Mouse (Mus musculus) MEL (cell line): ENCODE results near the gene Homer1. TPM values are rescaled to one million over a fixed set of nuclear protein-coding genes. Genes with fewer than 3 reads are reported as not detected.

Source experiments
- DNase-seq: peaks from one replicate; pipeline ENCODE4 v3.0.0; 2011; ENCODE audit warnings: low read depth, low spot score
- H3K27ac ChIP-seq: 2 replicates; pipeline ENCODE4 v1.5.1; 2012; ENCODE audit warnings: low read depth, mild to moderate bottlenecking, control low read depth, low read length, moderate library complexity; ENCODE audit not compliant: control insufficient read depth
- H3K27me3 ChIP-seq, 2 experiments: fragments of 150-350 bp in 1 of 2; sonication (generic) in 1 of 2; 2 replicates each; pipeline ENCODE4 v1.6.1; 2012; ENCODE audit warnings: low read length in 2 of 2, mild to moderate bottlenecking in 2 of 2, improper control_type of control experiment in 1 of 2, moderate library complexity in 1 of 2; ENCODE audit not compliant: insufficient read depth in 2 of 2, control insufficient read depth in 1 of 2
- H3K36me3 ChIP-seq, 2 experiments: 2 replicates each; pipeline ENCODE4 v1.6.1; 2012 to 2014; ENCODE audit warnings: low read length in 2 of 2, improper control_type of control experiment in 1 of 2, inconsistent platforms in 1 of 2, mild to moderate bottlenecking in 1 of 2; ENCODE audit not compliant: insufficient read depth in 2 of 2, control insufficient read depth in 1 of 2
- H3K4me1 ChIP-seq, 2 experiments: fragments of 150-350 bp in 1 of 2; sonication (generic) in 1 of 2; 2 replicates each; pipeline ENCODE4 v1.6.1; 2012; ENCODE audit warnings: low read length in 2 of 2, improper control_type of control experiment in 1 of 2, mild to moderate bottlenecking in 1 of 2; ENCODE audit not compliant: insufficient read depth in 2 of 2, control insufficient read depth in 1 of 2
- H3K4me3 ChIP-seq, 2 experiments: fragments of 150-350 bp in 1 of 2; sonication (generic) in 1 of 2; 2 replicates each; pipeline ENCODE4 v1.5.1; 2012; ENCODE audit warnings: low read depth in 2 of 2, low read length in 2 of 2, mild to moderate bottlenecking in 2 of 2, moderate library complexity in 2 of 2, control low read depth in 1 of 2, improper control_type of control experiment in 1 of 2; ENCODE audit not compliant: control insufficient read depth in 1 of 2, insufficient read depth in 1 of 2
- H3K79me2 ChIP-seq: 2 replicates; pipeline ENCODE4 v1.6.1; 2012; ENCODE audit warnings: mild to moderate bottlenecking, low read length, moderate library complexity; ENCODE audit not compliant: control insufficient read depth, poor library complexity, insufficient read depth
- H3K9ac ChIP-seq: 2 replicates; pipeline ENCODE4 v1.6.1; 2012; ENCODE audit warnings: low read depth, mild to moderate bottlenecking, control low read depth, low read length, moderate library complexity; ENCODE audit not compliant: control insufficient read depth, poor library complexity, severe bottlenecking
- H3K9me3 ChIP-seq: fragments of 150-350 bp; sonication (generic); replicated peaks from 2 replicates; pipeline ENCODE4 v1.6.1; 2012; ENCODE audit warnings: mild to moderate bottlenecking, low read length, improper control_type of control experiment, moderate library complexity; ENCODE audit not compliant: insufficient read depth
- CTCF ChIP-seq, 3 experiments: IDR thresholded peaks in 2 of 3; conservative IDR thresholded peaks in 1 of 3; 2 replicates each; pipeline ENCODE4 v1.5.1; 2011 to 2012; ENCODE audit warnings: low read length in 3 of 3, low read depth in 2 of 3, mild to moderate bottlenecking in 2 of 3, improper control_type of control experiment in 1 of 3, inconsistent platforms in 1 of 3, mixed read lengths in 1 of 3, moderate library complexity in 1 of 3; ENCODE audit not compliant: control insufficient read depth in 1 of 3, insufficient read depth in 1 of 3, poor library complexity in 1 of 3, severe bottlenecking in 1 of 3
- ELF1 ChIP-seq: IDR thresholded peaks from 2 replicates; pipeline ENCODE4 v1.6.1; 2014; ENCODE audit warnings: low read depth, mild to moderate bottlenecking, inconsistent platforms, low read length, improper control_type of control experiment, moderate library complexity
- EP300 ChIP-seq, 2 experiments: IDR thresholded peaks; 2 replicates each; pipeline ENCODE4 v1.6.1; 2011; ENCODE audit warnings: improper control_type of control experiment in 2 of 2, low read length in 2 of 2, low read depth in 1 of 2, mild to moderate bottlenecking in 1 of 2
- ETS1 ChIP-seq: IDR thresholded peaks from 2 replicates; pipeline ENCODE4 v1.6.1; 2012; ENCODE audit warnings: low read depth, mild to moderate bottlenecking, inconsistent platforms, low read length, improper control_type of control experiment, moderate library complexity
- GATA1 ChIP-seq: IDR thresholded peaks from 2 replicates; pipeline ENCODE4 v1.6.1; 2011; ENCODE audit warnings: low read depth, low read length, improper control_type of control experiment
- KAT2A ChIP-seq: conservative IDR thresholded peaks from 2 replicates; pipeline ENCODE4 v1.6.1; 2012; ENCODE audit warnings: low read depth, low read length, improper control_type of control experiment, inconsistent platforms
- MAFK ChIP-seq: IDR thresholded peaks from 2 replicates; pipeline ENCODE4 v1.6.1; 2011; ENCODE audit warnings: low read depth, mild to moderate bottlenecking, low read length, improper control_type of control experiment, borderline replicate concordance
- MAZ ChIP-seq: IDR thresholded peaks from 2 replicates; pipeline ENCODE4 v1.6.1; 2012; ENCODE audit warnings: low read depth, mild to moderate bottlenecking, inconsistent platforms, low read length, improper control_type of control experiment
- NELFE ChIP-seq: IDR thresholded peaks from 2 replicates; pipeline ENCODE4 v1.6.1; 2011; ENCODE audit warnings: low read depth, low read length, improper control_type of control experiment
- POLR2AphosphoS2 ChIP-seq: IDR thresholded peaks from 2 replicates; pipeline ENCODE4 v1.6.1; 2011; ENCODE audit warnings: low read length, improper control_type of control experiment
- RAD21 ChIP-seq: IDR thresholded peaks from 2 replicates; pipeline ENCODE4 v1.6.1; 2011; ENCODE audit warnings: mild to moderate bottlenecking, low read depth, low read length, improper control_type of control experiment
- RCOR1 ChIP-seq: IDR thresholded peaks from 2 replicates; pipeline ENCODE4 v1.6.1; 2012; ENCODE audit warnings: low read depth, mild to moderate bottlenecking, inconsistent platforms, low read length, improper control_type of control experiment
- SIN3A ChIP-seq: IDR thresholded peaks from 2 replicates; pipeline ENCODE4 v1.6.1; 2012; ENCODE audit warnings: low read length, improper control_type of control experiment, inconsistent platforms
- SMC3 ChIP-seq: IDR thresholded peaks from 2 replicates; pipeline ENCODE4 v1.6.1; 2011; ENCODE audit warnings: low read depth, low read length, improper control_type of control experiment
- UBTF ChIP-seq: IDR thresholded peaks from 2 replicates; pipeline ENCODE4 v1.6.1; 2012; ENCODE audit warnings: low read depth, mild to moderate bottlenecking, inconsistent platforms, low read length, improper control_type of control experiment, moderate library complexity, borderline replicate concordance; ENCODE audit not compliant: insufficient read depth
- ZC3H11A ChIP-seq: IDR thresholded peaks from 2 replicates; pipeline ENCODE4 v1.6.1; 2012; ENCODE audit warnings: low read depth, mild to moderate bottlenecking, inconsistent platforms, low read length, improper control_type of control experiment
- ZKSCAN1 ChIP-seq: IDR thresholded peaks from 2 replicates; pipeline ENCODE4 v1.6.1; 2012; ENCODE audit warnings: low read depth, mild to moderate bottlenecking, inconsistent platforms, low read length, improper control_type of control experiment, moderate library complexity
- ZNF384 ChIP-seq: IDR thresholded peaks from 2 replicates; pipeline ENCODE4 v1.6.1; 2012; ENCODE audit warnings: low read depth, mild to moderate bottlenecking, inconsistent platforms, low read length, improper control_type of control experiment
- polyA plus RNA-seq, 2 experiments: library from polyadenylated mRNA; stranded (reverse) in 1 of 2; unstranded in 1 of 2; fragments of >175 nt in 1 of 2; fragments of >200 nt in 1 of 2; gene quantifications; 2 replicates each; pipeline versions ENCODE4 v1.2.1 to v1.2.4; 2012; ENCODE audit warnings: low replicate concordance in 2 of 2, low read depth in 1 of 2; ENCODE audit not compliant: insufficient read length in 2 of 2, insufficient read depth in 1 of 2, missing spikeins in 1 of 2
- total RNA-seq: library from RNA; depleted of rRNA; stranded (reverse); fragments of 300-350 nt; gene quantifications from 2 replicates; pipeline ENCODE4 v1.2.3, GENCODE M21; 2012

The Homer1 gene
- total and polyA plus RNA-seq, 3 experiments = 19.5 to 20.6 TPM; not detected in 1

DNA sequence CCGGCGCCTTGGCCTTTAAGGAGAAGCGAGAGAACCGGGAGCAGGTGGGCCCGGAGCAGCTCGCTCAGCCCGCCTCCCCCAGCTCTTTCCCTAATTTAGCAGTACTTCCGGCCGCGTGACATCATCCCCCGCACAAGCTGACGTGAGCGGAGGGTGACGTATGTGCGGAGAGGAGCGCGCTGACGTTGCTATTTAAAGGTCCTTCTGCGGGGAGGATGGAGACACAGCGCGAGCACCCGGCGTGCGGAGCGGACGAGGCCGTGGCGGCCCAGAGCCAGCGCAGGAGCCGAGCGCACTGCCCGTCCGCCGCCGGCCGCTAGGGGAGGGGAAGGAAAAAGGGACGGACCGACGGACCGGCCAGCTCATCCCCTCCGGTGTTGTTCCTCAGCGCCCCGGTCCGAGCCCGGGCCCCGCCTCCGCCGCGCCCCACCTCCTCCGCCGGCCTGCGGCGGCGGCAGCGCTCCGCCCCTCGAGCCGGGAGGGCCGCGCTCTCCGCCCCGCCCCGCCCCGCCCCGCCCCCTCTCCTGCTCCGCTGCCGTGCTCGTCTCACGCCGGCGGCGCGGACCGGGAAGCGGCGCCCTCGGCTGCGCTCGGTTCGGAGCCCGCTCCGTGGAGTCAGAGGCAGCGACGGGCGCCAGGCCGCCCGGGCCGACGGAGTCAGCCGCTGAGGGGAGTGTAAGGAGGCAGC, 4.3 kb downstream of the Homer1 start (continued):
- TF ChIP-seq ZC3H11A = no peak
- peak; percentile 87 for TF ChIP-seq POLR2AphosphoS2
- TF ChIP-seq ETS1 = peak; percentile 98
- no peak for TF ChIP-seq ZKSCAN1

DNA sequence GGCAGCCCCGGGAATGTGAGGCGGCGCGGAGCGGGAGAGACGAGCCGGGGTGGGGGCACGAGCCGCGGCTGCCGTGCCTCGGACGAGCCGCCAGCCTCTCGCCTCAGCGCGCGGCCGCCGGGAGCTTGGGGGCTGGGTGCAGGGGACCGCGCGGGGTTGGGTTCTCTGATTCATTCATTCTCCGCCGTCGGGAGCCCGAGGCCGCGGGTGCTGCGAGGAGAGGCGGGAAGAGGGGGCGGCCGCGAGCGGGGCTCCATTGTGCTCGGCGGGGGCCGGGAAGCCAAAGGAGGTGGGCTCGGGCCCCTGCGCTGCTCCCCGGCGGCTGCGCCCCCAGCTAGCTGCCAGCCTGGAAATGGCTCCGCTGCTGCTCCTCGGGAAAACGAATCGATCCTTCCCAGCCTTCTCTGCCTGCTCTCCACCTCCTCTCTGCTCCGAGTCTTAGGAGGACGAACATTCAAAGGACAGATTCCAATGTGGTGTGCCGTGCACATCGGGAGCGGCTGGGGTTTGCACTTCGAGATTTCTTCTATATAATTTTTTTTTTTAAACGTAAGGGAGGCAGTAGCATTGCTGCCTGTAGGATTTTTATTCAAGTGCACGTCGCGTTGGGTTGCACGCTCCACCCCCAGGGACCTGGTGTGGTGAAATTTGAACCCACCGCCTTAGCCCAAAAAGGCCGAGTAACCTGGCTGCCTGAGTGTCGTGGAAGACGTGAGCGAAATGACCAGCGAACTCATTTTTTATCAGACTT, 5.0 kb downstream of the Homer1 start:
- peak; percentile 76 for DNase-seq
- H3K4me1 ChIP-seq = peaks cover 14 to 19% of the 10 kb centered on the region in 2 experiments
- peaks cover 39% of the 10 kb centered on the region for H3K79me2 ChIP-seq
- H3K9ac ChIP-seq = peak overlapping the region; percentile 97
- H3K4me3 ChIP-seq = peak overlapping the region; percentile 63 to 83
- H3K9me3 ChIP-seq = no peaks in the 10 kb centered on the region
- no peak for TF ChIP-seq ELF1
- peak; percentile 43; the same call in 1 of the 2 replicates for TF ChIP-seq ZNF384
- TF ChIP-seq UBTF = peak; percentile 19; the same call in 1 of the 2 replicates
- no peak for TF ChIP-seq KAT2A
- TF ChIP-seq SMC3 = no peak
- no peak for TF ChIP-seq MAZ
- TF ChIP-seq ZKSCAN1 = no peak
- TF ChIP-seq SIN3A = peak; percentile 8; the same call in 1 of the 2 replicates
- H3K27ac ChIP-seq = peak overlapping the region; percentile 71
- no peaks in the 10 kb centered on the region for H3K27me3 ChIP-seq
- peaks cover 0 to 33% of the 10 kb centered on the region in 2 experiments; a peak in 2 of 4 replicates for H3K36me3 ChIP-seq

DNA sequence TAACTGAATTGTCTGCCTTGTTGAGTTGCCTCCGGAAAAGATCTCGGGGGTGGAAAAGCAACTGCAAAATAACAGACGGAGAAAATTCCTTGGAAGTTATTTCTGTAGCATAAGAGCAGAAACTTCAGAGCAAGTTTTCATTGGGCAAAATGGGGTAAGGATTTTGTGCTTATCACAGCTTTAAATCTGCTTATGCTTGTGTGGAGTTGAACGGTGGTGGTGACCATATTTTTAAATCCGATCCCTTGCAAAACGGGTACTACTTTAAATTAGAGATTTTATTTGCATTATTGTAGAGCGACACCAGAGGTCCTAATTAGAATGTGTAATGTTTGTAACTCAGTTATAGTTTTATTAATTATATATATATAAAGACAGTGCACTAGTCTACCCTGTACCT, 5.7 kb downstream of the Homer1 start:
- no peak for TF ChIP-seq NELFE
- TF ChIP-seq SMC3 = peak; percentile 30; the same call in 1 of the 2 replicates
- 0 out of 2 replicates have a peak, but pooled peaks have one; percentile 16 for TF ChIP-seq MAFK
- peak in 1 of 3 experiments; percentile 24; a peak in 1 of 6 replicates for TF ChIP-seq CTCF (IDR thresholded peaks at IDR 0.05 in 2 of 3, conservative IDR thresholded peaks at IDR 0.05 in 1 of 3; ENCODE audit: control insufficient read depth in 1 of 3, insufficient read depth in 1 of 3, low read depth in 2 of 3, low read length in 3 of 3, poor library complexity in 1 of 3, severe bottlenecking in 1 of 3)
- peak; percentile 53; the same call in 1 of the 2 replicates for TF ChIP-seq RCOR1
- TF ChIP-seq EP300 (IDR thresholded peaks at IDR 0.05; ENCODE audit: low read depth in 1 of 2, low read length in 2 of 2) = peak in 1 of 2 experiments; percentile 33; a peak in 1 of 4 replicates
- peak; percentile 52 for TF ChIP-seq RAD21
- no peak for TF ChIP-seq ZKSCAN1
- peak; percentile 20; the same call in 1 of the 2 replicates for TF ChIP-seq GATA1
- 0 out of 2 replicates have a peak, but pooled peaks have one; percentile 15 for TF ChIP-seq ELF1
- TF ChIP-seq ETS1 = no peak
- Histone ChIP-seq H3K4me1 (peaks cover 14 to 19% of the 10 kb centered on the region in 2 experiments), H3K36me3 (peaks cover 0 to 31% of the 10 kb centered on the region in 2 experiments; a peak in 2 of 4 replicates), H3K9ac (peak overlapping the region; percentile 97), H3K27ac (peak overlapping the region; percentile 1; the same call in 1 of the 2 replicates), H3K4me3 (peak overlapping the region; percentile 63 to 83), H3K27me3 (no peaks in the 10 kb centered on the region), H3K79me2 (peaks cover 40% of the 10 kb centered on the region), H3K9me3 (no peaks in the 10 kb centered on the region)
- DNase-seq = peak; percentile 70
